Mouse (Mus musculus): ENCODE data around the gene Rdm1.
A peak's percentile ranks its signal among the peaks of the same experiment; 100 is the strongest.

Gene Rdm1

DNA sequence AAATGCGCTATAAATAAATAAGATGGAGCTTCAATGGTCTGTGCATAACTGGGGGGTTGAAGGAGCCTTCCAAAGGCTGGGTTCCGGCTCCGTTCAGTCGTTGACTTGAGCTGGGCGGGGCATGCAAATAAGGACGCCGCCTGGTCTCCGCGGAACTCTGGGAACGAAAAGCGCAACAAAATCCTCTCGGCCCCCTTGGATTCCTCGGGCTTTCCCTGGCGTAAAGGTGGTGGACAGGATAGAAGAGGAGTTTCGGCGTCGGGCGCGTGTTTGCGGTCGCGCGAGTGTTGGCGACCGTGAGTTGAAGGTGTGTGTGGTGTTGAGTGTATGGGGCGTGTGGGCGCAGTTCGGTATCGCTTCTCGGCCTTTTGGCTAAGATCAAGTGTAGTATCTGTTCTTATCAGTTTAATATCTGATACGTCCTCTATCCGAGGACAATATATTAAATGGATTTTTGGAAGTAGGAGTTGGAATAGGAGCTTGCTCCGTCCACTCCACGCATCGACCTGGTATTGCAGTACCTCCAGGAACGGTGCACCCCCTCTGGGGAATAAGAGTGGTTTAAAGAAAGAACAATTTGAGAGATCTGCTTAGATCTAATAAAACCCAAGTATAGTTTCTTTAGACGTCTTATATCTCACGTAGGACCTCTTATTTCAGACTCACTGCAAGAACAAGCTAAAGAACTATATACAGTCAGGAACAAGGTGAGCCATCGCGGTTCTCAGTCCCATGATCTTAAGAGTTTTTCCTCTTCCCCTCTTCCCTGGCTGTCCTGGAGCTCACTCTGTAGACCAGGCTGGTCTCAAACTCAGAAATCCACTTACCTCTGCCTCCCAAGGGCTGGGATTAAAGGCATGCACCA, 31.1 kb downstream of the Rdm1 start:
- DNase-seq: peak; percentile 75 to 86

DNA sequence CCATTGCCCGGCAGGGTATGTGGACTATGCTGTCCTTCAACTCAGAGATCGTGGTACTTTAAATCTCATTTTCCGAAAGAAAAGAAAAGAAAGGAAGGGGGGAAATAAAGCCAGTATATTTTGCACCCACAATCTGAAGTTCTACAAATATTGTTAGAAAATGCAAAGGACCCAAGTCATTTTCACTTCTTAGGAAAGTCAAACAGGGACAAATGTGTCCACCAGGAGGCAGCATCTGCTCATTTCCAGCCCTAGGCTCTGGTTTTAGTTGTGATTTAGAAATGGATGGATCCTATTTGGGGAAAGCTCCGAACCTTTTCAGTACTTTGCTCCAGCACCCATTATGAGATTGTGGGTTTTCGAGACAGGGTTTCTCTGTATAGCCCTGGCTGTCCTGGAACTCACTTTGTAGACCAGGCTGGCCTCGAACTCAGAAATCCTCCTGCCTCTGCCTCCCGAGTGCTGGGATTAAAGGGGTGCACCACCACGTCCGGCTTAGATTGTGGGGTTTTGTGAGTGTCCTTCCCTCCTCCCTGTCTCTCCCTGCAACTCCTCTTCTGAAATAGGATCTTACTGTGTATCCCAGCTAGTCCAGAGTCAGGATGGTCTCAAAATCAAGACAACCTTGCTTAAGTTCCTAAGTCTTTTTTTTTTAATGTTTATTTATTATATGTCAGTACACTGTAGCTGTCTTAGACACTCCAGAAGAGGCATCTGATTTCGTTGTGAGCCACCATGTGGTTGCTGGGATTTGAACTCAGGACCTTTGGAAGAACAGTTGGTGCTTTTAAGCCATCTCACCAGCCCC, 32.0 kb downstream of the Rdm1 start:
- peak; percentile 58 to 72 for DNase-seq

DNA sequence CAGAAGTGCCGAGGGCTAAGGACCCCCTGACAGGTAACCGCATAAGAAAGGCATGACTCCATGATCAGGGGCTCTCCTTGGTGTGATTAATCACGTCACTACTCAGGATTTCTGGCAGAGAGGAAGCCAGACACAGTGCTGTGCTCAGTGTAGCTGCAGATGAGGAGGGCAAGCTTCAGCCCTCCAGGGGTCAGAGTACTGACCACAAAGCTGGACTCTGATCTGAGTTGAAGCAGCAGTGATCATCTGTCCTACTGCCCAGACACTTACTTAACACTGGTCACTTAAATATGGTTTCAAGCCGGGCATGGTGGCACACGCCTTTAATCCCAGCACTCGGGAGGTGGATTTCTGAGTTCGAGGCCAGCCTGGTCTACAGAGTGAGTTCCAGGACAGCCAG, 34.2 kb downstream of the Rdm1 start:
- no peak for DNase-seq

DNA sequence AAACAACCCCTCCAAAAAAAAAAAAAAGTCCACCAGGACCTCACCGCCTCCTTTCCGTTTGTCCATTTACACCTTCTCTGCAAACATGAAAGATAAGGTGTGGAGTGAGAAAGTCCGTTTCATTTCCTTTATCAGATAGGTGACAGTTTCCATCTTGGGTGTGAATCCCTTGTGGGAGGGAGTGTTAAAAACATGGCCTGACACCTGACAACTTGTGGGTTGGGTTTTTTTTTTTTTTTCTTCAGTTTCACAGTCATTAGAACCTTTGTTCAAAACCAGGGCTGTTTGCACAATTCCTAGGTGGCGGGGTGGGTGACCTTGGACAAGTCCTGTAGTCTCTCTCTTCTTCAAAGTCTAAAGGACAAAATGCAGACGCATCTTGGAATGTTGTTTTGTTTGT, 34.8 kb downstream of the Rdm1 start:
- DNase-seq: no peak

DNA sequence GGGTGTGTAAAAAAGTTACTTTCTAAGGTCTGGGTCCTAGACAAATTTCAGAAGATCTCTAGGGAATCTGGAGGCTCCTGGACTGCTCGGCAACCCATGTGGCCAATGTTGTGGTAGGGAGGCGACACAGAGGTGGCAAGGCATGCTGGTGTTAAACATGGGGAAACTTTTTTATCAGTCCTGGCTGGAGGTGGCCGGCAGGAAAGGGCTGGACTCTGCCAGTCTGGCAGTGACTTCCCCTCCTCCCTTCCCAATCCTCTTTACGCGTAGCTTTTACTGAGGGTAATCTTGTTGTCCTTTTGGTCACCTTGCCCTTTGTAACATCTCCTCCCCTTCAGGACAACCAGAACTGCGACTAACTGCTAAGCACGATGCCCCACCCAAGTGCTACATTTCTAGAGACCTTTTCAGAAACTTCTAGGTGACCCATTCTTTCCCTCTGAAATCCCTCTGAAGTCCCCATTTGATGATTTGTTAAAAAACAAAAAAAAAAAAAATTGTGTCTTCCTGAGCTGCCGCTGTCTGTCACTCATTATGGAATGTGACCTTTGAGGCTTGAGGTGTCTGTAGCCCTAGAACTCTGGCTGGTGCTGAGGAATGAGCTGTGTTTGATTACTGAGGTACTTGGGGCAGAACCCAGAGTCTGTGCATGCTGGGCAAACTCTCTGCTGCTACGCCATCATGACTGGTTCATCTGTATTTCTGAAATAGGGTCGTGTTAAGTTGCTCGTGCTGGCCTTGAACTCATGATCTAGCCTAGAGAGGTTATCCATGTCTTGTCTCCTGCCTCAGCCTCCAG, 36.4 kb downstream of the Rdm1 start:
- DNase-seq: no peak

DNA sequence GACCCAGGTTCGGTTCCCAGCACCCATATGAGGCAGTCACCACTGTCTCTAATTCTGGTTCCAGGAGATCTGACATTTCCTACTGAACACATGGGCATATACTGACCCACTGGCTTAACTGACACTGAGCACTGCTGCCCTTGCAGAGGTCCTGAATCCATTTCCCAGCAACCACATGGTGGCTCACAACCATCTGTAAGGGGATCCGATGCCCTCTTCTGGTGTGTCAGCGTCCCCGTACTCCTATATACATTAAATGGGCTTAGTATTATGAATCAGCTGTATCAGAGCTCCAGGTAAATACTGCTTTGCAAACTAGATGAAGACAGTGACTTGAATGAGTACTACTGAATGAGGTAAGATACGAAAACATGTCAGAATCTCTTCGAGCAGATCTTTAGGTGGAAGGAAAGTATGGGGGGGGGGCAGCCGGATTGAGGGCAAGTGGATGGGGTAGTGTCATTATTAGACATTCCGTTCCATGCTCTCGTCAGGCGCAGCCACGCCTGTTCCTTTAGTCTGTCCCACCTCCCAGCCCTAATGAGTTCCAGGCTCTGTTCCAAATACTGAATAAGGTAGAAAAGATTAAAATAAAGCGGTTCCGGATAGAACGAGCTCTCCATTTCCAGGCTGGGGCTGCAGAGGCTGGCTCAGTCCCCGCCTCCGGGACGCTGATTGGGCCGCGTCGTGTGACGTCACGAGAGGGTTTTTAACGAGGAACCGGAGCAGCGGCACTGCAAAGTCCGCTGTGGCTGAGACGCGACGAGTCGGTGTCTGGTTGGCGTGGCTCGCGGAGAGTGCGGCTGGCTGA, 38.0 kb downstream of the Rdm1 start, which contains the start of gene Arl4d:
TSS of gene Arl4d (plus strand) at position 717 of the 811 bp plus-strand sequence.
- DNase-seq: peak; percentile 96

DNA sequence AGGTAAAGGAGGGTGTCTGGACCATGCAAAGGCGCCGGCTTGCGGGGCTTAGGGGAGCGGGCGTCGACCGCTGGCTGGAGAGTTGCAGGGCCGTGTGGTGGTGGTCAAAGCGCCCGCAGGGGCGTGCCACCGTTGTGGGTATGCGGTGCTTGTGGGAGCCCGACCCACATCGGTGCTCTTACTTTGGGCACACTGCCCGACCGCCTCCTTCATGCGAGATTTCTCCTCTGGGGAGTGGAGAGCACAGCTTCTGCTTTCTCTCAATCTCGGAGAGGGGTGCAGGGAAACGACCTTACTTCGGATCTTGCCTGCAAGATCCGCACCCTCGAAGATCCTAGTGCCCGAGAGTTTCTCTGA, 38.6 kb downstream of the Rdm1 start:
- no peak for DNase-seq

DNA sequence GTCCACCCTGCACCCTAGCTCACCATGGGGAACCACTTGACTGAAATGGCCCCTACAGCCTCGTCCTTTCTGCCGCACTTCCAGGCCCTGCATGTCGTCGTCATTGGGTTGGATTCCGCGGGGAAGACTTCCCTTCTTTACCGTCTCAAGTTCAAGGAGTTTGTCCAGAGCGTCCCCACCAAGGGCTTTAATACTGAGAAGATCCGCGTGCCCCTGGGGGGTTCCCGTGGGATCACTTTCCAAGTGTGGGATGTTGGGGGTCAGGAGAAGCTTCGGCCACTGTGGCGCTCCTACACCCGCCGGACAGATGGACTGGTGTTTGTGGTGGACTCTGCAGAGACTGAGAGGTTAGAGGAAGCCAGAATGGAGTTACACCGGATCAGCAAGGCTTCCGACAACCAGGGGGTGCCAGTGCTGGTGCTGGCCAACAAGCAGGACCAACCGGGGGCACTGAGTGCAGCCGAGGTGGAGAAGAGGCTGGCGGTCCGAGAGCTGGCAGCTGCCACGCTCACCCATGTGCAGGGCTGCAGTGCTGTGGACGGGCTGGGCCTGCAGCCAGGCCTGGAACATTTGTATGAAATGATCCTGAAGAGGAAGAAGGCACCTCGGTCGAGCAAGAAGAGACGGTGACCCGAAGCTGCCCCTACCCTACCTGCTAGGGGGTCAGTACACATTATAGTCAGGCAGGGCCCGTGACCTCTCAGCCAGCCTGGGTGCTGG, 39.8 kb downstream of the Rdm1 start:
- DNase-seq: peak in 1 of 2 experiments; percentile 31

DNA sequence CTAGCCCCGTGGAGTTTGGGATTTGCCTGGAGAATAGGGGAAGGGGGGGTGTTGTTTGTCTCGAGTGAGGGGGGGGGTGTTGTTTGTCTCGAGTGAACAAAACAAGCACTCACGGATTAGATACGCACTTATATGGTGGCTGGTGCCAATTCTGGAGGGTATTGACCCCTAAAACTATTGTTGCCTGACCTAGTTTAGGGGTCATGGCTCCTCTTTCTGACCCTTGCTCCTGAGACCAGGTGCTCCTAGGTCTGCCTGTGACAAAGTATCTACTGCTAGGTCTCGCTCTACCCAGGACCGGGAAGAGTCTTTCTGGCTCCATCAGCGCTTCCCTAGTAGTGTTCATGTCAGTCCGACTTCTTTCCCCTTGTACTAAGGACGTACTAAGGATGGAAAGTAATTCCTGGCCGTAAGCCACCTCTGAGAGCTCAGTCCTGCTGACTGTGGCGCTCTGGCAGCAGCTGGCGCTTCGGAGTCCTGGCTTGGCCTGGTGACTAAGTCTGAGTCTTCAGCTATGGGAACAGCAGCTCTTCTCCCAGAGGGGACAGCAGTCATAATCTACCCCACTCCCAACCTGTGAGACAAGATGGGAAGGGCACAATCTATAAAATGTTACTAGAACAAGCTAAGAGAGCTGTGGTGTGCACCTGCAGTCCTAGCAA, 41.0 kb downstream of the Rdm1 start:
- DNase-seq: no peak

DNA sequence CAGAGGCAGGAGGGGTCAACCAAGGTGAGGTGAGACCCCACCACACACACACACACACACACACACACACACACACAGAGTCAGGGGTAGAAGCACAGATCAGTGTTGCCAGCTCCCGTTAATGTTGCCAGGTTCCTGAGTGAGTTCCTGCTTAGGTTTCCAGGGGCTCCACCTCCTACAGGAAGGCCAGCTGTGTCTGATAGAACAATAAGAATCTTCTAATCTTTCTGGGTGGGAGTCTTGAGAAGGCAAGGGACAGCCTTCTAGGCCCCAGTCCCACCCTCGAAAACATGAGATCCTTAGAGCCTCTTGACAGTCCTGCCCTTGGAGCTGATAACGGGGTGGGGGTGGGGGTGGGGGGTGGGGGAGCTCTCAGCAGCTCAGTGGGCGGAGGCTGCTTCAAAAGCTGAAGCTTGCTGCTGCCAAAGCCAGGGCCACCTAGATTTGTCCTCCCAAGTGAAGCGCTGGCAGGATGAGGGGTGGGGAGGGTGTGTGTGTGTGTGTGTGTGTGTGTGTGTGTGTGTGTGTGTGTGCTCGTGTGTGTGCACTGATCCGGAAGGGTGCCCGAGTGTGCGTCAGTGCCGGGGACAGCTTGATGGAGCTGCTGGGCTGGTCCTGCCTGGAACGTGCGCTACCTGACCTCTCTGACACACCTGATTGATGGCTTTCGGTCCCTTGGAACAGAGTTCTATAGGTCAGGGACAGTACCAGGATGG, 41.7 kb downstream of the Rdm1 start:
- no peak for DNase-seq

DNA sequence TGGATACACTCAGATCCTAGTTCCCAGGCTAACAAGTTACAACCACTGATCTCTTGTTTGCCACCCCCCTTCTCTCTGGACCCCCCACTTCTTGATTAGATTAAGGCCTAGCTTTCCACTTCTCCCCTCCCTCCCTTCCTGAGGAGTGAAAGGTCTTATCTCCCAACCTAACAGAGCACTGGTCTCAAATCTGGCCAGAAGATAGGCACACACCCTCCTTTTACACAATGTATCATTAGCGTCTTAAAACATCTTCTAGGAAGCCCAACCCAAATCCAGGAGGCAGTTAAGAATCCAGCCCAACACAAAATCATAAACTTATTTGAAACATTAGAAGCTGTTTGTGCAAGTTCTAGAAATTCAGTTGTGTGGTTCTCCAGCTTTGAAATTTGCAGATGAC, 43.3 kb downstream of the Rdm1 start:
- DNase-seq: no peak

DNA sequence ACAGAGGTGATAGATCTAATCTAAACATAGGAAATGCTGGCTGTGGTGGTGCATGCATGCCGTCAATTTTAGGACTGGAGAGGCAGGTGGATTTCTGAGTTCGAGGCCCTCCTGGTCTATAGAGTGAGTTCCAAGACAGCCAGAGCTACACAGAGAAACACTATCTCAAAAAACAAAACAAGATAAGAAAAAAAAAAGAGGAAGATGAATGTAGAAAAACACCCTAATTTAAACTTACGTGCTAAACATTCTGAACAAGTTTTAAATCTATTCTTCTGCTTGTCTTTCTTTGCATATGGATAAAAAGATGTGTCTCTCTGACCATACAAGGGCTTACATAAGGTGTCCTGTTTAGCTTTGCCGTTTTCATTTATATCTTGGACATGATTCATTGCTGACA, 44.3 kb downstream of the Rdm1 start:
- DNase-seq: no peak

DNA sequence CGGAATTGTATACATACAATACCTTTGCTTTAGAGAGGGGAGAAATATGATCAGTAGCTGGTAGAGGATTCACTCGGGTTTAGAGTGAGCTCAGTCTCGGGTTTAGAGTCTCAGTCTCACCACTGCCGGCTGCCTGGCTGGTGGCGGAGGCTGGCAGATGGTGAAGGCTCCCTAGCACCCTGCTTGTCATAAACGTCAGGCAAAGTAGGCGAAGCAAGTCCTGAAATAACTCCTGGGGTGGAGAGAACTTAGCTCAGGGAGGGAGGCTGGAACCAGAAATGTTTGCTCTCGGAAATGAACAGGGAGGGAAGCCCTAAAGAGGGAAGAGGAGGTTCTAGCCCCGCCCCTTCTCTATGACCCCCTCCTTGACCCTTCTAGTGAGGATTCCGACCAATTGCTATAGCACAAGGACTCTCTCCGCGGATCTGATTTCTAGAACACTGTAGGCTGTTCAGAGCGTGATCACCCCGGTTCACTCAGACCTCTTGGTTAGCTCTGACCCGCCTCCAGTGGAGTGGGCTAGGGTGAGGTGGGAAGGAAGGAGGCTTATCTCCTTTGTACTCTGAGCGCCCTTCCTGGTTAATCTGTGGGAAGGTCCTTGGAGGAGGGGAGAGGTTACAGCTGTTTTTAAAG, 46.1 kb downstream of the Rdm1 start:
- DNase-seq: no peak

DNA sequence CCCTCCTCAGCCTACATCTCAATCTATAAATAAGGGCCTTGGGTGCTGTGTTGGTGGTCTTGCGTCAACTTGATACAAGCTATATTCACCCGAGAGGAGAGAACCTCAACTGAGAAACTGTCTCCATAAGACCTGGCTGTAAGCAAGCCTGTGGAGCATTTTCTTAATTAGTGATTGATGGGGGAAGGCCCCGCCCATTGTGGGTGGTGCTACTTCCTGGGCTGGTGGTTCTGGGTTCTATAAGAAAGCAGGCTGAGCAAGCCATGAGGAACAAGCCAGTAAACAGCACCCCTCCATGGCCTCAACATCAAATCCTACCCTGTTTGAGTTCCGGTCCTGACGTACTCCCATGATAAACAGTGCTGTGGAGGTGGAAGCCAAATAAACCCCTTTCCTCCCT, 47.1 kb downstream of the Rdm1 start:
- no peak for DNase-seq

DNA sequence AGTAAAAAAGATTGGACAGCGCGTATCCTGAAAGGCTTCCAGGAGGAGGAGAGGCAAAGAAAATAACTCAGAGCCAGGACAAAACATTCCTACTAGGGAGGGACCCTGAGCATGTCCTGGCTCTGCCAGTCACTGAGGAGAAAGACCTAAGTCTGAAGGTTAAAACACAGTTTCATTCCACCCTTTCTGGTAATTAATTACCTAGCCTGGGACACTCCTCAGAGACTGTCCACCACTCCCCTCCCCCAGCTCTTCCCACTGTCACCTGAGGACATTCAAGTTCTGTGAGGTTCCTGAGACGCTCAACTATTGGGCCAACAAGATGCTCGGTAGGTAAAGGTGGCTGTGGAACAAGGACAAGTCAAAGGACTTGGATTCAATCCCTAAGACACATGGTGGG, 48.4 kb downstream of the Rdm1 start:
- no peak for DNase-seq

DNA sequence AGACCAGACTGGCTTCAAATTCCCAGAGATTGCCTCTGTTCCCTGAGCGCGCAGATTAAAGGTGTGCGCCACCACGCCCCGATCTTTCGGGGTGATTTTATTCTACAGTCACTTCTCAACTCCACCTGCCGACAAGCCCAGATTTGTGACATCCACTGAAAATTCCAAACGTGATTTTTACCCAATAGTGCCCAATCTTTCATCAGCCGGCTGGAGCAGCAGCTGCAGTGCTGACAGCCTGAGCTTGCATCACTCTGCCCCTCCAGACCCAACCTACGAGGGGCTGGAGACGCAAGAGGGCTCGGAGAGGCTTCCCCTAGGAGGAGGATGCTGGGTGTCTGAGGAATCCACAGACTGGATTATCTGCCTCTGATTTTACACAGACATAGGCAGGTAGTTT, 50.7 kb downstream of the Rdm1 start:
- no peak for DNase-seq

DNA sequence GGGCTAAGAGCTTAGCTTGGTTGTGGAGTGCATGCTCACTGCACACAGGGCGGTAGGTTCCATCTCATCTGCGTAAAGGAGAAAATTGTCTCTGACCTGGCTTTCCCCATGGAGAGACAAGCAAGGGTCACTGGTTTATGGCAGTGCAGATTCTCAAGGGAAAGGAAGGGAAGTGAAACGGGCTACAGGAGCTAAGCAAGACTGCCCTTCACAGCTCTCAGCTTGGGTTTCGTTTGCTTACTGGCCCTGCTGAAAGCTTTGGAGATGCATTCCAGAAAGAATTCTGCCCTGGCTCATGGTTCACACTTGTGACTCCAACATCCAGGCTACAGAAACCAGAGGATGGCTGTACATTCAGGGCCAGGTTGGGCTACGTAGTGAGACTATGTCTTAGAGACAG, 51.8 kb downstream of the Rdm1 start:
- DNase-seq: no peak

DNA sequence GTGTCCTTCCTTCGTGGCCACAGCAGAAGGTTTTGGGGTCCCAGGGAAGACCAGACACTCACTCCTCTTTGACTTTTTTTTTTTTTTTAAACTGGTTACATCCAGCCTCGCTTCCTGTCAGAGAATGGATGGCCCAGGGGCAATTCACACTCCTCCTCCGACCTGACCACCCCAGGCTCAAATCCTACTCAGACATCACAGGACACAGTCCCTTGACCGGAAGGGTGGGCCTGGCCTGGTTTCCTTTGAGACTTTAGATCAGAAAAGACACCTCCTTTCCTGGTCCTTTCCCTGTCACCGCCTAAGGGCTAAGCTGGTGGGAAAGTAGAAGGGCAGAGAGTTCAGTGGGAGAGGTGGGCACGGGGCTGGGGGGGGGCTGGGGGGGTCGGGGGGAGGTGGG, 52.9 kb downstream of the Rdm1 start:
- no peak for DNase-seq

DNA sequence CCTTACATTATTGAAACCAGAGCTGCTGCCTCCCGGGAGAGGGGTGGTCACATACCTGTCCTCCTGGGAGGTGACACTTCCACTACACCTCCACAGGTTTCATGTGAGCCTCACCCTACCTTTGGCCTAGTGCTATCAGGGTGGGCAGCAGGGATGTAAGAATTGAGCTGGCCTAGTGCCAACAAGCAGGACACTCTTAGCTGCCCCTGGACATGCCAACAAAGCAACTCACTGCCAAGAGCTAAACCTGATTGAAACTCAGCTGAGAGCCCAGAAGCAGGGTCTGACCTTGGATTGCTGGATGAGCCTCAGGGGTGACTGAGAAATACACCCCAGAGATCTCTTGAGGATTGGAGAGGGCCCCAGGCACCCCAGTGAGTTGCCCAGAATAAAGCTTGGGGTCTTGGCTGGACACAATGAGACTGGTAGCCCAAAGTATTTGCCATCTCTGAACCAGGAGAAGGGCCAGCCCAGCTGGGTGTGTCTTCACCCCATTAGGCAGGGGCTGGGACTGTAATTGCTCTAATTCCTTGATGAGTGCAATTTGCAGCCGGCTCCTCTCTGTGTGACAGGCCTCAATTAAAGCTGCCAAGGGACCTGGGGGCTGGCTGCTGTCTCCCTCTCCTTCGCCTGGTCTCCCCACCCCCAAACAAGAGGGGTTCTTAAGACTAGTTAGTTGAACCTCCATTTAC, 53.8 kb downstream of the Rdm1 start:
- DNase-seq: no peak

All from cerebellum, adult 18-20 months (tissue).